Mouse (Mus musculus) right cerebral cortex, adult 2 months (tissue): ENCODE data around the gene Nme8.
A peak's percentile ranks its signal among the peaks of the same experiment; 100 is the strongest.

Source experiments
- DNase-seq, 2 experiments: peaks; one replicate each; pipeline ENCODE4 v3.0.0; 2021 to 2022; ENCODE audit warnings: low spot score in 2 of 2

Nme8 gene

DNA sequence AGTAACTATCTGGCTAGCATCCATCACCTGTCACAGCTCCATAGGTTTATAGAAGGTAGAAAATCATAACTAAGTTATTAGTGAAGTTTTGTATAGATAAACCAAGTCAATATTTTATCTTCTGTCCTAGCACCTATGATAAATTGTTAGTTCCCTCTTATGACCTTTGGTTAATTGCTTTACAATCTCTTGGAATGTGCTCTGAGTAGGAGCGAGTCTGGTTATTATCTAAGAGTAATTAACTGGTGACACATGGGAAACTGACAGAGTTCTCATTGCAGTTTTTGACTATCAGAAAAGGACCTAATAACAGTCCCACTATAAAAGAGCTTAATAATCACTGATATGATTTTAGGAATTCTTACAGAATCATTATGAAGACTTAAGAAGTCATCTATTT, 54.1 kb downstream of the Nme8 start:
- DNase-seq = no peak

DNA sequence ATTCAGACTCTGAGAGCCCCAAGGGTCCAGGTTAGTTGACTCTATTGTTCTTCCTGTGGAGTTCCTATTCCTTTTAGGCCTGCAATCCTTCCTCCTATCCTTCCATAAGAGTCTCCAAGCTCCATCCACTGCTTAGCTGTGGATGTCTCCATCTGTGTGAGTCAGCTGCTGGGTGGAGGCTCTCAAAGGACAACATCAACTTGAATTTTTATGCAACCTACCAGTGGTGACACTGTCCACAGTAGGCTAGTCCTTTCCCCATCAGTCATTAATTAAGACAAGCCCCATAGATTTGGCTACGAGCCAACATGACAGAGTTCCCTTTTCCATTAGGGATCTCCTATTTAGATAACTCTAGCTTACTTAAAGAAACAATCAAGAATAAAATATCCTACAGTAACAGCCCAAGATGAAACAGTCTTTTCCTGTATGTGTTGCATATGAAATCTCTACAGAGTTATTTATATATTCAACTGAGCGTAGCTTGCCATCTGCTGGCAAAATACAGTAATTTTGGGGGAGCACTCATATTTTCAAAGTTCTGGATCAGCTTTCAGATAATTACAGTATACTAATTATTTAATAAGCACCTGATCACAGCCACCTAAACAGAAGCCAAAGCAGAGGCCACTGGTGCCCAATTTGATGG, 57.3 kb downstream of the Nme8 start:
- peak; percentile 21 to 32 for DNase-seq

DNA sequence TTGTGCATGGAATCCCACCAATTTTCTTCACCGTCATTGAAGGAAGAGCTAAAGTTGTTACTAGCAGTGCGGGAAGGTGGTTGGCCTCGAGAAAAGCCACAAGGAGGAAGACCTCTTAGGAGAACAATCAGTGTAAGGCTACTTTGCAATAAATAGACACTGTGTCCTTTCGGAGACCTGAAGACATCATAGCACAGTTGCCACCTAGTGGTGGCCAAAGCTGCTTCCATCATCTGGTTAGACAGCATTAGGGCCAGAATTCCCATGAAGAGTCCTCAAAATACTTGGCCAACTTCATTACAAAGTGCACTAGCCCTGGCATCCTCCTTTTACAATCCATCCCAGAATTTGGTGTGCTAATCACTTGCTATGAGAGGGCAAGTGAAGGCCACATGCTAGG, 61.5 kb downstream of the Nme8 start:
- peak in 1 of 2 experiments; percentile 17 for DNase-seq

DNA sequence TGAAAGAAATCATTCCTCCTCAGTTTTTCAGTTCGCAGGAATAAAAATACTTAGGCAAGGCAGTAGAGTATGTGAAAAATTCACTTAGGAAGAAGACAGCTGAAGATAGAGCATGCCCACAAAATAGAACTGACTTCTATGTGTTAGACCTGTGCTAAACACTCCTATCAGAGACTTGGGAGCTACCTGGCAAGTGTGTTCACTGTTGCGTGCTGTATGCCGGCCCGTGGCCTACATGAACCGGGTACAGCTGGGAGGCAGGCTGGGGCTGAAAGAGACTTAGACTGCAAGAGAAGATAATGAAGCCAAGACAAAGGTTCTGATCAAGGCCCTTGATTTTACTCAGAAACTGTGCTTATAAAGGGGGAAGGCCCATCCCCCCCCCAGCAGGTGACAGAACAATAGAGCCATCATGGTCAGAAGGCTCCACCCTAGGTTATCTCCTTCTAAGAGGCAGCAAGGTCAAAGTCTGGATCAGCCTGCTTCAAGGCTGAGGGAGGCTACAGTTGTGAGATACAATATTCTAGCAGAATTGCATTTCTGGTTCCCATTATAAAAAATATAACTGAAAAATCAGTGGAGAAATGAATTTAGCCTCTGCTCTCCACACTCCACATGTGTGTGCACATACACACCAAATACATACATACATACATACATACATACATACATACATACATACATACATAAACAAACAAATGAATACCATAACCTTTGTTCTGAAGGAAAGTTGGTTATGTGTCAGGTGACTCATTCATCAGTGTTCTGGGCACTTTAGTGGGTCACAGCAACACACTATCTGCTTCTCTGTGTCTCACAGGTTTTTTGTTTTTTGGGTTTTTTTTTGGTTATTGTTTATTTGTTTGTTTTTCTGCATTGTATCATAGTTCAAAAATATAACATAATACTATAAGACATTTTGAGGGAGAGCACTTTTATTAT, 66.6 kb downstream of the Nme8 start:
- DNase-seq = no peak

DNA sequence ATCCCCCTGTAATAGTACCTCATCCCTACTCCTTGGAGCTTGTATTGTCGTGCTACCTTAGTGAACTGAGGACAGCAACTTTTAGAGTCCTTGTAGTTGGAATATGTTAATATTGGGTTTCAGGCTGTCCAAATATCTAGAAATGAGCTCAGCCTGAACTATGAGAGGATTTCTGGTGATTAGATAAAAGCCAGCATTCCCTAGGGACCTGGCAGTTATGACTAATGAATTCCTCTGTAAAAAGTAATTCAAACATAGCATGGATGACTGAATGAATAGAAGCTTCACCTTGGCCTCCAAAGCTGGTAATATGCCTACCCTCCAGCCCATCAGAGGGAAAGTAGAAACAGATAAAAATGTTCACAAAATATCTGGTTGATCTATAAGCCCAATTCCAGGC, 71.1 kb downstream of the Nme8 start:
- no peak for DNase-seq

DNA sequence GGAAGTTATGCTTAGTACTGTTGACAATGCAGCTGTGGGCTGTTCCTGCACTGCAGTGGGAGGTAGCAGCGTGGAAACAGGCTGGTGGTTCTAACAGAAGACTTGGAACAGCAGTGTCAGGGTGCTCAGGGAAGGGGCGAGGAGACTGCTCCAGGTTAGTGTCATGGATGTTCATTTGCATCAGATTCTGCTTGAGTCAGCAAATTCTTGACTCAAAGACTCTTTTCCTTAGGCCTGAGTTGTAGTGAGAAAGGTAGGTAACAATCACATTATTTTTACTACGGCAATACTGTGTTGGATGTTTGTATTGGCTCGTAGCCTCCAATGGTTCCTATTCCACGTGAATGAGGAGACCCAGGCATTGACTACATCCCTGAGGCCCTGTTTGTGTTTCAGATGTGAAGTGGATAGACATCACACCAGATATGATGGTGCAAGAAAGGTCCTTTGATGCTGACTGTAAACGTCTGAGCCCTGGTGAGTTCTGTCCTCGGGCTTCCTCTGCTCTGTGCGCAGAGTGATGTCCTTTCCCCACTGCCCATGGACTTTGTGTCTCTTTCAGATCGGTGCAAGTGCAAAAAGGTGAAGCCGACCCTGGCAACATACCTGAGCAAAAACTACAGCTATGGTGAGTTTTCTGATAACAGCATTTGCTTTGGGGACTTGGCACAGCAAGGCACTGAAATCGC, 72.8 kb downstream of the Nme8 start:
- DNase-seq = no peak

DNA sequence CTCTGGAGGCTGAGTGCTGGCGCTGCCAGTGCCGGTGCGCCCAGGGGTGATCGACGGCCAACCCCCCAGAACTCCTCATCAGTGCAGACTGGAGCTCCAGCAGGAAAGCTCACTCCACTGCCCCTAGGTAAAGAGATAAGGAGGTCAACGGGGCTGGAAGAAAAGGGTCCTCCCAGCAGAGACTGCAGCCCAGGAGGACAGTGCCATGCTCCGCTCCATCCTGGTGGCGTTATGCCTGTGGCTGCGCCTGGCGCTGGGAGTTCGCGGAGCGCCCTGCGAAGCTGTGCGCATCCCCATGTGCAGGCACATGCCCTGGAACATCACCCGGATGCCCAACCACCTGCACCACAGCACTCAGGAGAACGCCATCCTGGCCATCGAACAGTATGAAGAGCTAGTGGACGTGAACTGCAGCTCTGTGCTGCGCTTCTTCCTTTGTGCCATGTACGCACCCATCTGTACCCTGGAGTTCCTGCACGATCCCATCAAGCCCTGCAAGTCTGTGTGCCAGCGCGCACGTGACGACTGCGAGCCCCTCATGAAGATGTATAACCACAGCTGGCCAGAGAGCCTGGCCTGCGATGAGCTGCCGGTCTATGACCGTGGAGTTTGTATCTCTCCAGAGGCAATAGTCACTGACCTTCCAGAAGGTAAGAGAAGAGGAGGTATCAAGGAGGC, 74.2 kb downstream of the Nme8 start:
- peak in 1 of 2 experiments; percentile 38 for DNase-seq

DNA sequence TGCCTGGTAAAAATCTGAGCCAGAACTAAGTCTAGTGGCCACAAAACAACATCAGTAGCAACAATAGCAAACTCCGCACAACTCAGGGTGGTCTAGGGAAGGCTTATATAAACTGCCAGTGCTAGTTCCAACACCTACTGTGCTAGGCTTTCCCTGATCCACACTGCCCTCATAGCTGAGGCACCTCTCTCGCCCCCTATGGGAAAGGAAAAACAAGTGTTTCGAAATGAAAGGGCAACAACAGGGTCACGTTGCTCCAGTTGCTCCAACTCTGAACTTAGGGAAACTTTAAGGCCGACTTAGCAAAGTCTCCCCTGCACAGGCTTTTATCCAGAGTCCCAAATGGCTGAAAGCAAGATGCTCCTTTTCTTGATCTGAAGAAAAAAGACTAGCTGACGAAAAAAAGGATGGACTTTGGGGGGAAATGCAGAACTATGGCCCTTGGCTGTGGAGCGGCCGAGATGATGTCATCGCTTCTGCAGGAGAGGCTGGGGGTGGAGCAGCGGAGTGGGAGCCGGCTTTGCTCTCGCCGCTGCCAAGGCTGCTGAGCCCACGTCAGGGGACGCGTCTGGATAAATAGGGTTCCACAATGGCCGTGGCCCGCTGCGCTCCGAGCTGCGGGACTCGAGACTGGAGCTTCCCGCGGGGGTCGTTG, 74.9 kb downstream of the Nme8 start, which contains the start of gene Sfrp4:
Gene Sfrp4 (plus strand): TSS at position 532 of the 655 bp plus-strand sequence.
- DNase-seq = peak; percentile 65 to 66

DNA sequence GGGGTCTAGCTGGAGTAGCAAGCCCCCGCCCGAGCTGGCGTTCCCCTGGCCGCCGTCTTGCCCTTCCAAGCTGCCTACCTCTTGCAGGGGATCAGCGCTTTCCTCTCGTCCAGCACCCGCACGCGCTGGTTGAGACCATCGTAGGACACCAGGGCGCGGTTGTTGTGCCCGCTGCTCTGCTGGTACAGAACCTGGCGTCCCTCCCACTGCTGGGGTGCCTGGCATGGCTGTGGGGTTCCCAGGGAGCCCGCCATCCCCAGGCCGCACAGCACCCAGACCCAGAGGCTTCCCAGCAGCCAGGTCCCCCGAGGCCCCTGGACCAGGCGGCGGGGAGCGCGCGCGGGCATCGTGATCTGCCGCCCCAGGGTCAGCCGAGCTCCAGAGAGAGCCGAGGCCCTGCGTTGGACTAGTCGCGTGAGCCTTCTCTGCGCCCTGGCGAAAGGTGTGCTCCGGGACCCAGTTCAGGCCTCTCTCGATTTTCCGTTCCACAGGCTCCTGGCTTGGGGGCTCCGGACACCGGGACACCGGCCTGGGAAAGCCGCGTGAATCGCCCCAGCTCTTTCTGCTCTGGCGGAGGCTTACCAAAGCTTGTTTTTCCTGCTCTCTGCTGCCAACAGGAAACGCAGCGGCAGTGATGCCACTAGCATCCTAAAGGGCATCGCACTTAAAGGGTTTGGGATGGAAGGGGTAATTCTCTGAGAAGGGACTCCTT, 78.2 kb downstream of the Nme8 start, which contains the start of gene Epdr1:
Gene Epdr1 (minus strand): TSS at position 712 of the 712 bp plus-strand sequence.
- peak; percentile 77 to 78 for DNase-seq

DNA sequence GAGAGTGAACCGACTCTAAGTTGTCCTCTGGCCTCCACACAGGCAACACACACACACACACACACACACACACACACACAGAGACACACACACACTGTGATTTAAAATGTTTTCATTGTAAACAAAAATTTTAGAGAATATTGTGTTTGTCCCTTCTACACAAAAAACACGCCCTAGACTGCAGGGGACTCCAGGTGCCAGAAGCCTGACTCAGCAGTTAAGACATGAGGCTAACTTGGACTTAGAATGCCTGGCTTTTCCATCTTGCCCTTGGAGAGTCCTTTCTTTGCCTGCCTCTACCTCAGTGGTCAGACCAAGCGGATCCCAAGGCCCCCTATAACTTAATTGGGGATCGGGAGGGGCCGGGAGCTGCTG, 78.8 kb downstream of the Nme8 start:
- peak in 1 of 2 experiments; percentile 40 for DNase-seq

DNA sequence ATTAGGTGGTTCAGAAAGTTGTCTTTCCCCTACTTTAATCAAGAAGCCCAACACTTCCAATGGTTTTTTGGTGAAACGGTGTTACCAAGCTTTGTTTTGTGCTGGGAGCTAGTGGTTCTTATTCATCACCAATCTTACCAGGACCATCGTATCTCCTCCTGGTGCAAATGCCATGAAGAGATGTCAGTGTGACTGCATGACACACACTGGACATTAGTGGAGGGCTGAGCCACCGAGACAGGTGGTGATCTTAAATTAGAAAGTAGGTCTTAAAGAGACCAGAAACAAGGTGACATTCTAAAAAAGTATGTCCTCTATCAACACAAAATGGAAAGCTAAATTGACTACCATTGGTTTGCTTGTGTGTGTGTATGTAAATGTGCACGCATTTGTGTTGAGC, 79.5 kb downstream of the Nme8 start:
- DNase-seq = no peak

DNA sequence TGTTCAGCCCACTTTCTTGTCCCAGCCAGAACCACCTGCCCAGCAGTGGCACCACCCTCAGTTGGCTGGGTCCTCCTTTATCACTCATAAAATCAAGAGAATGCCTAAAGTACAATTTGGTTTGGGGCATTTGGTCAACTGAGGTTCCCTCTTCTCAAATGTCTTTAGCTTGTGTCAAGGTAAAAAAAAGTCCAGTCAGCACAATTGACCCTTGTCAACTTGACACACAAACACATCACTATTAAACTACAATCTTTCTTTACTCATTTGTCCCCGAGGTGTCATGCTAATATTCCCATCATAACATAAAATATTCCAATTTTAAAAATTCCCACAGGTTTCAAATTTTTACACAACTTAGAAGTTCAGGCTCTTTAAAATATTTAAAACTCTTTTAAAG, 83.3 kb downstream of the Nme8 start:
- DNase-seq = no peak

DNA sequence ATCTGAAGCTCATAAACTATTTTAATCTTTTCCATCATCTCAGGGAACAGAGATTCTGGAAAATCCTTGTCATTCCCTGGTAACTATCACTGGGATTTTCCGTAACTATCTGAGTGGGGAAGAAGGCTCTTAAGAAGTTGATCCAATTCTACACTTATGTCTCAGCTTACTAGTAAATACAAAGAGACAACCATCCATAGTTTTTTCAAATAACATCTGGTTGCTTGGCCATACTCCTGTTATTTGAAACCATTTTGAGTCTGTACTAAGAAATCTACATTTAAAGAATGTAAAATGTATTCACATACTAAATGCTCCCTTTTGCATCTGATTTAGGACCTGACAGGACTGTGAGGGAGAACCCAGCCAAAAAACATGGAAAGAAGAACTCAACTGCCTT, 84.2 kb downstream of the Nme8 start:
- no peak for DNase-seq

DNA sequence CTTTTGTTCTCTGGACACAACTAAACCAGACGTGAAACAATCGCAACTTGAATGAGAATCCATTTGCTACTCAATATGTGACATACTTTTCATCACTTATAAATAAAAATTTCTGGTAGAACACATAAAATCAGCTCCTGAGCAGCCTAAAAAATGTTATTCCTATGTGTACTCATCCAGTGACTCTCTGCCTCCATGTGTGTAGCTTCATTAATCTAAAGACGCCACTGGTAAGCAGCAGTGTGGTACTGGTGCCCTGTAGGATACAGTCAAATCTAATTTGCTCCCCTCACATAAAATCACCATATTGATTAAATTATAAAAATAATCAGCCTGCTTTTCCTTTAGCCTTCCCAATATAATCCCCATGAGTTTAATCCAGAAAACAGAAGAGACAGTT, 84.6 kb downstream of the Nme8 start:
- no peak for DNase-seq

DNA sequence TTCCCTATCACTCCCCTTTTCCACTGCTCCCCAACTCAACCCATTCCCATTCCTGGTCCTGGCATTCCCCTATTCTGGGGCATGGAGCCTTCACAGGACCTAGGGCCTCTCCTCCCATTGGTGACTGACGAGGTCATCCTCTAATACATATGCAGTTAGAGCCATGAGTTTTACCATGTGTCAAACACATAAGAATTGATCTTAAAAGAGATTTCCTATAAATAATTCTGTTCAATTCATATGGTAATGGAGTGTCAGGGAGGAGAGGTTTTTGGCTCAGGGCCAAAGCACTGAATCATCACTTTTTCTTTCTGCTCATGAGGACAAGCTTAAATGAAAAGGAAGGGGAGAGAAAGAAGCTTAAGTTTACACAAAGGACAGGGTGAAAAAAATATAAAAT, 85.2 kb downstream of the Nme8 start:
- peak in 1 of 2 experiments; percentile 26 for DNase-seq

DNA sequence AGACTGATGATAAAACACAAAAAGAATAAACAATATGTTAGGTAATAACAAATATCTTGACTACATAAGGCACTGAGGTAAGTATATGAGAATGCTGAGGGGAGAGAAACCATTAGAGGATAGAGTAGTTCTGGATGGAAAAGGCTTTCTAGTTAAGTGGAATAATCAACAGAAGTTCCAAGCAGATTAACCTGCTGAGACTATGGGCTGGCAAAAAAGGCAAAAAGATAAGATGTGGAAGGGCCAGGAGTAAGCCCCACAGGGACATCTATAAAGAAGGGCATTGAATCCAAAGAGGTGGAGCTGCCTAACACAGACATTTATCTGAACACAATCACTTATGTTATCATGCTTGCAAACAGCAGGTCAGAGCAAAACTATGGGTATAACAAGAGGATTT, 89.5 kb downstream of the Nme8 start:
- DNase-seq = no peak

DNA sequence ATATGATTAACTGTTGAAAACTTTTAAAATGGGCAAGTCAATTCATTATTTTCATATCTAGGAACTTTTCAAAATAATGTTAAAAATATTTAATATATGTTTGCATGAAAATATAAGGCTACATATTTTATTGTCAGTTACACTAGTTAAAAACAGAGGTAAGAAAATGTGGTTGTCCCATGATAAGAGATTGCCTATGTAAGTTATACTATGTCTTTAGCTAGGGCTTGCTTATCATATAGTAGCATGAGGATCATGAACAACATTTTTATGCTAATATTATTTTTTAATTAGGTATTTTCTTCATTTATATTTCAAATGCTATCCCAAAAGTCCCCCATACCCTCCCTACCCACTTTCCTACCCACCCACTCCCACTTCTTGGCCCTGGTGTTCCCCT, 92.7 kb downstream of the Nme8 start:
- DNase-seq = no peak

DNA sequence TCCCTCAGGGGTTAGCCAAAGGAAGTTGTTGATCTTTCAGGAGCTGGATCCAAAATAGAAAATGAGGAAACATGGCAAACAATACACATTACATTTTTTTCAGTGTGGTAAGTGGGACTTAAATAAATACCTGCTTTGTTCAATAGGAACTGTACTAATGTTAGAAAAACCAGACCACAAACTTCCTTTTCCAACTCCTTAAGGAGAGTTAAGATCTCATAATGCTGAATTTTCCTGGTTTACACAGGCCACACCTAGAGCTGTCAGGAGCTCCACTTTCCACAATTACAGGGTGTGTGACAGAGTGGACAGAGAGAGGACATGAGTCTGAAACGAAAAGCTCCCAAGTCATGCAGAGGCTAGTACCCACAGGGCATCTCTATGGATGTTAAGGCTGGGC, 93.9 kb downstream of the Nme8 start:
- DNase-seq = no peak

DNA sequence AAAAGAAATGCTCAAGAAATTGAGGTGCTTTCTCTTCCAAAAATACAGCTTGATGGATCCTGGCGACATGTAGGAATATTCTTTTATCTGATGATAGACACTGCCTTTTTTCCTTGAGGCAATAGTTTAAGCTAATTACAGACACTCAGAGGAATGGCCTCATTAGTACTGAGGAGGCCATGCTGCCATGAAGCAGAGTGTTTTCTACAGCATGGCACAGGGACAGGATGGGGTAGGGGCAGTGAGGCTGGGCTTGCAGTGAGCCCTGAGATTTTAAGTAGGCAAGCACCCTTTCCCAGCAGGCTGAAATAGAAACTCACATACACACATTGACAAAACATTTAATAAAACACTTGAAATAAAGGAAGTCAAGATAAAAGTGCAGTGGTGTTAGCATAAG, 95.1 kb downstream of the Nme8 start:
- no peak for DNase-seq

DNA sequence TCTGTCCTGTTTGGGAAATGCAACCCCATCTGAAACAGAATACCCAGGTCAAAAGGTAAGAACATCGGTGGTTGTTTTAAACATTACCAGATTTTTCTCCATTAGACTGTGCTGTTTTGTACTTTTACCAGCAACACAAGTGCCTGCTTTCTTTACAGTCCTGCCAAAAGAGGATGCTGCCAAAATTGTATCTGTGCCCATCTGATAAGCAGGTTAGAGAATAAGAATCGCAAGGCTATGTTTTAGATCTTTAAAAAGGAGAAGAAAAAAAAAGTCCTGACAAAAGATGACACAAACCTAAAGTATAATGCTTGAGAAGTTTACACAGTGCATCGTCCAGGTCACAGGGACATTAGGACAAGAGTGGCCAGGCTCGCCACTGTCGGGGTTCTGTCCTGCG, 98.4 kb downstream of the Nme8 start:
- DNase-seq = no peak

DNA sequence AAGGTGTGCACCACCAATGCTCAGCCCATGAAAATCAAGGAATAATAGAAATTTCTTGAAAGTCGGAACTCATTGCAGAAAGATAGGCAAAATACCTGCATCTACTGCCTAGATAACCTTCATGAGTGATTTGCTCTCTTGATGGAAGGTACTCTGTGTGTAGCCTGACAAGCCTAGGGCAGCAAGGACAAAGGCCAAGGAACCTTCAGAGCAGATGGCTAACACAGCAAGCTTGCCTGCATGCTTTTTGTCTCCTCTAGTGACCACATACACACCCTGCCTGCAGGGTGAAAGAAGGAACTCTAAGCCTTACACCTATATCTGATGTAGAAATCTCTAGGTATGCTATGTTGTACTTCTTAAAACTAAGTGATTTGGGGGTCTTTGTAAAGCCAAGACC, 102.5 kb downstream of the Nme8 start:
- no peak for DNase-seq
